Mouse (Mus musculus): Measurements from ENCODE around the gene Dgkg.

- no peak for TF ChIP-seq CTCF (IDR thresholded peaks at IDR 0.05; ENCODE audit: low read depth, low read length)
- no peak for TF ChIP-seq GATA1 (IDR thresholded peaks at IDR 0.05; ENCODE audit: borderline replicate concordance, low read length)
These were observed 54.6 kb downstream of the Dgkg start for GRCm38 (mm10) chr16:22602399-22602798.

Measured in G1E (cell line).